Mouse (Mus musculus): ENCODE results near the gene Vps37c. TPM values are rescaled to one million over a fixed set of nuclear protein-coding genes. Genes with fewer than 3 reads are reported as not detected.

Vps37c gene
- total RNA-seq, 2 experiments from 2014 or later, result 25.2 to 27.6 TPM

DNA sequence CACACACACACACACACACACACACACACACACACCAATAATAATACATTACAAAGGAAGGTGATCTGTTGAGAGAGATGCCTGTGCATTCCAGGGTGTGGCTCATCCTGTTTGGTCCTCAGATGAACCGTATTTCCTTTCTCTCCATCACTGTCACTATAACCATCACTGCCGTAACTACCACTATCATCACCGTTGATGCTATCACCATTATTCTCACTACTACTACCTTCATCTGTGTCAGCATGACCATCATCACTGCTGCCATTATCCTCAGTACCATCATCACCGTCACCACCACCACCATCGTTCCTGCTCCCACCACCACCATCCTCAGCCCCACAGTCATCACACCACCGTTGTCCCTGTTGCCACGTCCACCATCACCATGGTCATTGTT is 43.4 kb downstream of the Vps37c start:
- intact Hi-C loops (cut with DNase I), result no loop called here
- DNase-seq (ENCODE audit: extremely low spot score in 1 of 2, low spot score in 2 of 2), result no peak

DNA sequence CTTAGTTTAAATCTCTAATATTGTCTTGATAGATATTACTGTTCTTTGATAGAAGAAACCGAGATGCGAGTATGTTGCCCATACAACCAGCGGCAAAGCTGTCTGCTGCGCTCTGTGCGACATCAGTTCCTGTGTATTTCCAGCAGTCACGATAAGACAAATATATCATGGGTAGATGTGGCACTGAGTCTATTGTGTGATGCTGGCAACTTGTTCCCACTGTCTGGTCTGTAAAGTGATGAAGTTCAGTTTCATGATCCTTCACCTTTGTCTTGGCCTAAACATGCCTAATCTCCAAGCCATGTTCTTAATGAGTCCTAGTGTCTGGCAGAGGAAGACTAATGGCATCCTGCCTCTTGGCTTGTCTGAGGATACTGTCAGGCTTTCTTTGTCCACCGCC is 44.2 kb downstream of the Vps37c start:
- no peak for DNase-seq (ENCODE audit: extremely low spot score in 1 of 2, low spot score in 2 of 2)
- intact Hi-C loops (cut with DNase I), result no loop called here

DNA sequence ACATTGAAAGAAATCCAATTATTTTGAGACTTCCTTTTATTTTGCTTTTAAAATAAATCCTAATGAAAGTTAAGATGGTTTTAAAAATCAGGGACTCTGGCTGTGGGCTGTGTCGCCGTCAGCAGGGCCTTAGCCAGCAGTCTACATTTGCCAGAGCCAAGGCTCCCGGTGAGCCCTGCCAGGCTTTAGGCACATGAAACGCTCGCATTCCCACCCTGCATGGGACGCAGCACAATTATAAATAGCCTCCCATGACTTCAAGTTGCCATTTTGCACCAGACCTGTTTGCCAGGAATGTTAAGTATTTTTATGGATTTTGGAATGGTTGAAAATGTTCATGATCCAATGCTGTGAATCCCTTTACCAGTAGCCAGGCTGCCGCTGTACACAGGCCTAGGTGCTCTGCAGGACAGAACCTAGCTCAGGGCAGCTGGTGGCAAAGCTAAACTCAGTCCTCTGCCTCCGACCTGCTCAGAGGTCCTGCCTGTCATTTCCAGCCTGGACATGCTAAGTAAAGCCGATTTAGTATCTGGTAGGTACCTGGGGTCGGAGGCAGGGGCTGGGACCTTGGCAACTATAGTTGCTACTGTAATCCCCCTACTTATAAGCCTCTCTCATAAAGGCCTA is 45.1 kb downstream of the Vps37c start:
- no peak for DNase-seq (ENCODE audit: extremely low spot score in 1 of 2, low spot score in 2 of 2)
- intact Hi-C loops (cut with DNase I), result no loop called here

DNA sequence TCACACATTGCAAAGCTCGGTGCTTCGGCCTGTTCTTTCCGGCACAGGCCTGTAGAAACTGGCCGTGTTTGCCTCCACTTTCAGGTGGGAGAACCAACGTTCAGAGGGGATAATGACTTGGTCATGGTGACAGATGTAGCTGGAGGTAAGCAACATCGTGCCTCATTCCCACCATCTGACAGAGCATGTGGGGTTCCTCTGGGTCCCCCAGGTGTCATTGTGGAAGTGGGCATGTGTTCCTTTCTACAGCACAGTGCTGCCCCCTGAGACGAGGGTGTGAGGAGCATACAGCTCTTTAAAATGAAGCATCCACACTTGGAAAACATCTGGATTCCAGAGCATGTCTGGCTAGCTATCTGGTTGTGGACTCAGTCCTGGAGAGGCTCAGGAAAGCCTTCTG is 46.0 kb downstream of the Vps37c start:
- intact Hi-C loops (cut with DNase I), result no loop called here
- DNase-seq (ENCODE audit: extremely low spot score in 1 of 2, low spot score in 2 of 2), result no peak

DNA sequence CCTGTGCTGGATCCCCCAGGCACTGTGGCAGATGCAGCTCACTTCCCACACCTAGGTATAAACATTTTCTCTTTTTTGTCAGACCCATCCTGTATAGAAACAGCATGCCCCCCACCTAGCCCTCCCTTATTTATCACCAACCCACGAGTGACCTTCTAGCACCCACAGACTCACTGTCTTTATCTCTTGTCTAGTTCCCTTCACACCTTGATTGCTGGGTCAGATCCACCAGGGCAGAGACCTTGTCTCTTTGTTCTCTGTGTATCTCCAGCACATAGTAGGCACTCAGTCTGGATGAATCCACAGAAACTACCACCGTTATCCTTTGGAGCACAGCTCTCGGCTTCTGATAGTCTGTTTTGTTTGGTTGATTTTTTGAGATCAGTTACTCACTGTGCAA is 46.5 kb downstream of the Vps37c start:
- intact Hi-C loops (cut with DNase I), result no loop called here
- no peak for DNase-seq (ENCODE audit: extremely low spot score in 1 of 2, low spot score in 2 of 2)

DNA sequence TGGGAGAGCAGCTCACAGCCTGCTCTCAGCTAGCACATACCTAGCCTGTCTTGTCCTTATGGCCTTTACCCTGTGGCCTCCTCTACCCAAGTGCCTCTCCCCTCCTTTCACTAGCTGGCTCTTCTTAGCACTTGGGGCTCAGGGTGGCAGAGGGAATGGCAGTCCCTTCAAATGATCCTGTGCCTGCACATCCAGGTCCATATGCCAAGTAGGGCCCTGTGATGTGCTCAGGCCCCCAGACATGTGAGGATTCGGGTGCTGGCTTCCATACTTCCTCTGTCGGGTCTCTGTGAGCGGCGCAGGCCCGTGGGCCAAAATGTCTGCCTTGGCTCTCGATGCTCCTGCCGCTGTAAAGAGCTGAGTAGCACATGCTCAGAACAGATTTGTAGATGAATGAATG is 47.3 kb downstream of the Vps37c start:
- intact Hi-C loops (cut with DNase I), result no loop called here
- DNase-seq (ENCODE audit: extremely low spot score in 1 of 2, low spot score in 2 of 2), result no peak

DNA sequence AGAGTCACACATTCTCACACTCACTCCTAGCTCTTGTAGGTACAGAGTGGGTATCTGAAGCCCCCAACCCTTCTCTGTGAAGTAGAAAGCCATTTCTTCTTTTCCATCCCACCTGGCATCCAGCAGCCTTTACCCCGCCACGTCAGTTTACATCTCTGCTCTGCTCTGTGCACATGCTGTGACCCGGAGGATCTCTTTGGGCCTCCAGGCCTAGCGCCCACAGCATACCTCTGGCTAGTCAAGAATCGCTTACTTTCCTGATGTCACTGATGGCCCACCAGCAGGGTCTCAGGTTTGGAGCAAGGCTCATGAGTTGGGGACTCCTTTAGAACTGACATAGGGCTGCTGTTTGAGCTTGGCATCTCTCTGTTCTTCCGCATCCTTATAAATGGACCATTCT is 49.5 kb downstream of the Vps37c start:
- intact Hi-C loops (cut with DNase I), result no loop called here
- no peak for DNase-seq (ENCODE audit: extremely low spot score in 1 of 2, low spot score in 2 of 2)

DNA sequence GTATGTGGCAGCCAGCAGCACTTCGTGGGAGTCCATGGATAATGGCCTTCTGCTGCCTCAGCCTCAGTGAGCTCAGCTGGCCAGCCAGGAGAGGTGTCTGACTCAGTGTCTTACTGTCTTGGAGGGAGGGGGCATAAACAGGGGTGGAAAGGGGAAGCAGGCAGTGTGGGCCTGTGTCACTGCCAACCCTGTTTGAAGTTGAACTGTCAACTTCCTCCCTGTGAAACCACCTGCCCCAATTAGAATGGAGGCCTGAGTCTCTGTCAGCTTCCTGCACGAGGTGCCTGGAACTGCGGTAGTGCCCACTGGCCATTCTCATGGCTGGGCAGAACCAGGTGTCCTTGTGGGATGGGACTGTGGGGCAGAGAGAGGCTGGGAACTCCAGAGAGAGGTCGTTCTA is 50.3 kb downstream of the Vps37c start, which contains the start of gene Cd5:
TSS of gene Cd5 (minus strand) at position 192 of the 400 bp plus-strand sequence.
- DNase-seq (ENCODE audit: extremely low spot score in 1 of 2, low spot score in 2 of 2), result no peak
- intact Hi-C loops (cut with DNase I), result no loop called here

DNA sequence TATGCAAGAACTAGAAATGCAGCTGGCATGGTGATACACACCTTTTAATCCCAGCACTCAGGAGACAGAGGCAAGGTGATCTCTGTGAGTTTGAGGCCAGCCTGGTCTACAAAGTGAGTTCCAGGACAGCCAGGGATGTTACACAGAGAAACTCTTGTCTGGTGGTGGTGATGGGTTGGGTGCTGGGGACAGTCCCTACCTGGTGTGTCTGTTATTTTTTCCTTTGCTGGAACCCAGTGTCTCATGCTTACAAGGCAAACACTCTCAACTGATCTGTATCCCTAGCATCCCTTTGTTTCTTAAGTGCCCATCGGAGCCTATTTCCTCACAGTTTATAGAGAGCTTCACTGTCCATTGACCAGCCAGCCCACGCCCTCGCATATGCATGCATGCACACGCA is 51.4 kb downstream of the Vps37c start:
- intact Hi-C loops (cut with DNase I), result no loop called here
- DNase-seq (ENCODE audit: extremely low spot score in 1 of 2, low spot score in 2 of 2), result no peak

DNA sequence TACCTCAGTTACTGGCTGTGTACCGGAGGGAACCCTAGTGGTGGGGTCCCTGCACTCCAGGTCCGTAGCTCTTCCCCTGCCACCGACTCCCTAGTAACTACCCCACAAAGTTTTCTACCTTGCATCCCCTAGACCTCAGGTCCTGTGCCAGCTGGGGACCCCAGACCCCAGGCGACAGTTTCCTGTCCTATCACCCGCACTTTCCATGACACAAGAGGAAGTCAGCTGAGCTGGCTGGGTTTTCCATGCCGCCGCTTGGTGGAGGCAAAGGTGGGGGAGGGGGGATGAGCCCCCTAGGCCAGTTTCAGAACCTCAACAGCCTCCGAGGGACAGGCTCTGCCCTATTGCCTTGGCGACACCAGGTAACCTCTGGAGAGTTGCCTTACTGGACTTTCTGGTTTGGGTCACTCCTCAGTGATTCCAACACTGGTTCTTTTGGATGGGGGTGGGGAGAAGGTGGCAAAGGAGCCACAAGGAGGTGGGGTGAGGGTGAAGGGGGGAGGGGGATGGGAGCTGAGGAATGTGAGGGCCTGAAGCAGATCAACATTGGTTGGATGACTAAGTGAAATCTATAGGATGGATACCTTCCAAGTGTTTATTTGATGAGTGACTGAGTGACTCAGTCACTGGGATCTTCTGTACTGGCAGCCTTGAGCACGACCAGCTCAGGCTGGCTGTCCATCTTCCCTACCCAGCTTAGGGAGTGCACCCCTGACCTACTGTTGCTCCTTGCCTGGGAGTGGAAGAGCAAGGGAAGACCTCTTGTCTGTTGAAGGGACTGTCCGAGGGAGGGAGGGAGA is 52.3 kb downstream of the Vps37c start:
- intact Hi-C loops (cut with DNase I), result no loop called here
- DNase-seq (ENCODE audit: extremely low spot score in 1 of 2, low spot score in 2 of 2), result no peak

DNA sequence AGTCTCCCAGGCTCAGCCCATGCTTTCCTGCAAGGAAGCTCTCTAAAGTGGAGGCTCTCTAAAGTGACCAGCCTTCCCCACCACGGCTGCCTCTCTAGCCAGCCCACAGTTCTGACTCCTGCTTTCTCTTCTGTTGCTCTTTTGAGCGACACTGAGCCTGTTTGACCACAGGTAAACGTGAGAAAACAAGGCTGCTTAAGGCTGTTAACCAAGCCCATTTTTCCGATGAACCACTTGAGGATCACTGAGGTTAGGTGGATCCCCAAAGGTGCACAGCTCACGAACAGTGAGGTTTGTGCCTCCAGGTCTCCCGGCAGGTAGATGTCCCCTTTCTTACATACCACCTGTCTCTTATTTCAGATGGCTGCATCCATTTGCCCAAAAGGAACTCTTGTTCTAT is 53.6 kb downstream of the Vps37c start:
- intact Hi-C loops (cut with DNase I), result no loop called here

DNA sequence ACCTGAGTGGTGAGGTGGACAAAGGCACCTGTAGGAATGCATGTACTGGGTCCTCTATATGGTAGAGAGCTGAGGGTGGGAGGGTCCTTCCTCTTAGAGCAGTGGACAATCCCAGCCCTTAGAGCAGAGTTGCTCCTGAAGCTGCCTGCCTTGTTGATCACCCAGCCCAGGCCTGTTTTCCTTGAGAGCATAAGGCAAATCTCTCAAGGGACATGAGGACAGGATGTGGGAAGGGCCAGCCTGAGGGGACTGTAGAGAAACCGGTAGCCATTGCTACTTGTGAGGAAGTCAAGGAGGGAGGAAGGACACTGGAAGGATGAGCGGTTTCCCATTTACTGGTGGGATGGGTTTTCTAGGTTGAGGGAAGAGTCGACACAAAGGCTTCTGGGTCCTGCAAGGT is 54.0 kb downstream of the Vps37c start:
- intact Hi-C loops (cut with DNase I), result no loop called here
- no peak for DNase-seq (ENCODE audit: extremely low spot score in 1 of 2, low spot score in 2 of 2)

More for the DNA sequence above, 53.6 kb downstream of the Vps37c start:
- DNase-seq (ENCODE audit: extremely low spot score in 1 of 2, low spot score in 2 of 2), result no peak

DNA sequence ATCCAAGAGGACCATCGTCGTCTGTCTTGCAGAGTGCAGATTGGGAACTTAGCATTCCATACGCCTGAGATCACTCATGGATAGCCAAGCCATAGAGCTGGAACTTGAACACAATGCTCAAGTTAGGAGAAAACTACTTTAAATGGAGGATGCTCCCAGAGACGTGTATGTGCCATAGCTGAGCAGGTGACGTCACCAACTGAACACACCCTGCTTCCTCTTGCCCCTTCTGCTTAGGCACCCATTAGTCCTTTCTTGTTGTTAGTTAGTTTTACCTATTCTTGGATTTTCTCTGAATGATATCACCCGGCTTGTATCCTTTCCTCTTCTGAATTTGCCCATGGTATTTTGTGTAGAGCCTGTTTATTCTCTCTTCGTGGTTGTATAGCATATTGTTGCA is 58.6 kb downstream of the Vps37c start:
- intact Hi-C loops (cut with DNase I), result no loop called here
- no peak for DNase-seq (ENCODE audit: extremely low spot score in 1 of 2, low spot score in 2 of 2)

DNA sequence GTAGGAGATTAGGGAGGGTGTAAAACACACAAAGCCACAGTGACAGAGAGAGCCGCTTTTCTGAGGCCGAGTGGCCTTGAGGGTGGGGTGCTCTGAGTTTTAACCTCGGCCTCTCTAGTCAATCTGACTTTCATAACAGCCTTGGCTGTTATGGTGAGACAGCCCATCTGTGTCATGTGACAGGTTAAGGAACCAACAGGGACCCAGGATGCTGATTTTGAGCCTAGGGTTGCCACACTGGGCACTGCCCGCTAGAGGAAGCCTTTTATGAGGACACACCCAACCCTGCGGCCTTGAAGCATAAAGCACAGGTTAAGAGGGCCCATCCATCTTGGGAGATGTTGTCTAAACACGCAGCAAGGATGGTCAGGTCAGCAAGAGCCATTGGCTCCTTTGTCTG is 59.2 kb downstream of the Vps37c start:
- DNase-seq (ENCODE audit: extremely low spot score in 1 of 2, low spot score in 2 of 2), result no peak
- intact Hi-C loops (cut with DNase I), result no loop called here

DNA sequence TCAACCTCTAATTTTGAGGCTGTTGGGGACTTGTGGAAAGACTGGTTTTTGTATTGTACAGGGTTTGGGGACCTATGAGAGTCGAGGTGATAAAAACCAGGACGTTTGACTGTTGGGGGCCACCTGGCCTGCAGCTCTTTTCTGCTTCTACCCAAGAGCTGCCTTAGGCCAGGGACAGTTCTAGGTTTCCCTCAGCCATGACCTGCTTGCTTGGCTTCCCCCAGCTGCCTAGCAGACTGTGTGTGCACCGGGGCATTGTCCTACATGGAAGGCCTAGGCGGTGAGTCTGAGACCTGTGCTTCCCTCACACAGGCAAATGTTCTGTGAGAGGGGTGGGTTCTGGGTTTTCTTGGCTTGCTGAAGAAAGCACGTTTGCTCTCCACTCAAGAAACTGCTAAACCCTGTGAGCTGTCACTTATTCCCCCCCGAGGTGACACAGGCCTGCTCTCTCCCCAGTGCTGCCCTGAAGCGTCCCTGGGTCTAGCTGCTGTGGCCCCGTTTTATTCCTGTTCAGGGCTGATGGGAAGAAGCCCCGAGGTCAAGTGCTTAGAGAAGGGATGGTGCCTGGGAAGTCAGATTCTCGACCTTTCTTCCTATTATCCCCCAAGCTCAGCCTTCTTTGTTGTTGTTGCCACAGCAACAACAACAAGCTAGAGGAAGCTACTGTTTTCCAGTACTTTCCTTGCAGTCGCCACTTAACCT is 60.0 kb downstream of the Vps37c start:
- no peak for DNase-seq (ENCODE audit: extremely low spot score in 1 of 2, low spot score in 2 of 2)
- intact Hi-C loops (cut with DNase I), result no loop called here

DNA sequence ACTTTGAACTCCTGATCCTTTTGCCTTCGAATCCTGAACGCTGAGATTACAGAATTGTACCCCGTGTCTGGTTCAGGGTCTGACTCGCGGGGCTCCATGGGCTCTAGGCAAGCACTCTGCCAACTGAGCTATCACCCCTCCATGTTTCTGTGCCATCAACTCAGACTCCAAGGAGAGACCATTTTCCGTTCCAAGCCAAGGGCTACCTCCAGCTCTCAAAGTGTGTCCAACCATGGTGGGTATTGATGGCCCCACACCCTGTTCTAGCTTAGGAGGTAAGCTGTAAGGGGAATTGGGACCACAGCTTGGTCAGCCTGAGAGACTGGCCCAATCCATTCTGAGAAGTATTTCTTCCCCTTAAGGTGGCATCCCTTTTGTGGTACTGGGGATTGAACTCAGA is 60.8 kb downstream of the Vps37c start:
- no peak for DNase-seq (ENCODE audit: extremely low spot score in 1 of 2, low spot score in 2 of 2)
- intact Hi-C loops (cut with DNase I), result no loop called here

DNA sequence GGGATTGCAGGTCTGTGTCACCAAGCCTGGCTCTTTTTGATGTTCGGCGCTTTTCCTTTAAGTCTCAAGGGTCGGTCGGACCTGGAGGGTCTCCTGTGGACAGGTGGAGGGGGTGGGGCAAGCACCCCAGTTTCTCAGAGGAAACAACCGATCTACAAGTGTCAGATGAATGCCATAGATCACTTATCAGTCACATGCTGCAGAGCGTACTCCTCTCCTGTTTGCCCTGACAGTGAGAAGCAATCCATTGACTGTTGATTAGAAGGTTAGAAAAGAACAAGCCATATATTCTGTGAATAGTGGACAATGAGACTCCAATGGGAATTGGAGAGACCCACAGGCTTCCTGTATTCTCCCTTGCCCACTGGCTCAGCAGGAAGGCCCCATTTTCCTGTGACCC is 61.6 kb downstream of the Vps37c start:
- DNase-seq (ENCODE audit: extremely low spot score in 1 of 2, low spot score in 2 of 2), result no peak
- intact Hi-C loops (cut with DNase I), result no loop called here

DNA sequence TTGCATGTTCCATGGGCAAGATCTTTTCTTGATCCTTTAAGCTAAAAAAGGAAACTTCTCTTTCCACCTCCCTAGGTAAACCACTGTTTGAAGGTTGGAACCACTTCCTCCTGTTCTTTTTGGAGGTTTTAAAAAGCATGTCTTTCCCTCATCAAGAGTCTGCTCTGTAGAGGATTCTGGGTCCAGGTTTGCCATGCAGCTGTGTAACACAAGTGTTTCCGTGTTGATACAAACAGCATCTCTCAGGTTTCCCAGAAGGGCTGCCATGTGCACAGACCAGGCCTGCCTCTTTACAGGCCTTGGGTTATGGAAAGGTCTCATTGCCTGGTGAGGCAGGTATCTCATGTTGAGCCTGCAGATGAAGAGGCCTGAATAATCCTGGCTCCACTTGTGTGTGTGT is 63.1 kb downstream of the Vps37c start:
- intact Hi-C loops (cut with DNase I), result no loop called here
- no peak for DNase-seq (ENCODE audit: extremely low spot score in 1 of 2, low spot score in 2 of 2)

DNA sequence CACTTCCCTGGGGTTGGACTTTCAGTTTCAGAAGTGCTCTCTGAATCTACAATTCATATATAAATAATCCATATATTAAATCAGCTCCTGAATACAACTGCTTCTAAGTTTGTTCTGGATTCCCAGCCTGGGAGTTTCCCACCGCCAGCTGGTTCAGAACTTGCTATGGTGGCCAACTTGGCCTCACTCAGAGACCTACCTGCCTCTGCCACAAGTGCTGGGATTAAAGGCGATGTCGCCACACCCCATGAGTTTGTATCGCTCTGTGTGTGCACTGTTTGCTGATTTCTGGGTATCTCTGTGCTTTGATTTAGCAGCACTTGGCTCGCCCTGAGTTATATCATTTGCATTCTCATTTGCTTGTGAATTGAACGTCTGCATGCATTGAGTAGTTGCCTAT is 63.6 kb downstream of the Vps37c start:
- intact Hi-C loops (cut with DNase I), result no loop called here

DNA sequence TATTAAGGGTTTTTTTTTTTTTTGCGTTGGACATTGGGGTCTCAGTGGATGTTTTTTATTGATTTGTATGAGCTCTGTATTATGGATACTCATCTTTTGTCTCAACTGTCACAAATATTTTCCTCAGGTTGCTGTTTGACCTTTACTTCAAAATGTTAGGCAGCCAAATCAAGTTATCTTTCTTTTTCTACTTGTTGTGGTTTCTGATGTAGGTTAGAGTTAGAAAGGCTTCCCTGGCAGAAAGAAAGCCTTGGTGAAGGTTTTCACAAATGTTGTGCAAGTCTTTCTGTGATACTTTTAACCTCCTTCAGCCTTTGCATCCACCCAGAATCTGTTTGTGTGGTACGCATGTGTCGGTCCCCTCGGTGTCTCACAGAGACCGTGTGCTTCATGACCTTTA is 64.1 kb downstream of the Vps37c start:
- intact Hi-C loops (cut with DNase I), result no loop called here
- no peak for DNase-seq (ENCODE audit: extremely low spot score in 1 of 2, low spot score in 2 of 2)

More for the DNA sequence above, 63.6 kb downstream of the Vps37c start:
- no peak for DNase-seq (ENCODE audit: extremely low spot score in 1 of 2, low spot score in 2 of 2)
